8 mouse cellular contexts compared by ENCODE assay signal in genomic region chr11:11878981-11879698, GRCm38 (mm10). TPM values are rescaled to one million over a fixed set of nuclear protein-coding genes. Genes with fewer than 3 reads are reported as not detected.
DNase-seq lines count a peak whose midpoint lies in the region; ATAC-seq lines count a peak whose summit lies in the region.

No protein-coding gene starts in this region.

- no peak overlapping the region for H3K4me3 ChIP-seq in kidney, embryonic 15.5 days (replicated peaks)
- no peak overlapping the region for H3K4me3 ChIP-seq in forebrain, embryonic 16.5 days (replicated peaks; ENCODE audit: low read length)
- no peak overlapping the region for H3K4me3 ChIP-seq in hindbrain, embryonic 14.5 days (replicated peaks; ENCODE audit: low read length)
- no peak overlapping the region for H3K4me3 ChIP-seq in neural tube, embryonic 12.5 days

- H3K4me1 ChIP-seq in kidney, embryonic 15.5 days = peaks cover 30% of the 10 kb centered on the region
- H3K4me1 ChIP-seq in forebrain, embryonic 16.5 days (replicated peaks; ENCODE audit: control insufficient read depth, insufficient read depth, low read length) = 0 out of 2 replicates have a peak, but pooled peaks cover 2% of the 10 kb centered on the region
- peaks cover 10% of the 10 kb centered on the region for H3K4me1 ChIP-seq in hindbrain, embryonic 14.5 days (replicated peaks; ENCODE audit: control insufficient read depth, insufficient read depth, low read length)
- peaks cover 11% of the 10 kb centered on the region for H3K4me1 ChIP-seq in neural tube, embryonic 12.5 days

- no peaks in the 10 kb centered on the region for H3K9me3 ChIP-seq in kidney, embryonic 15.5 days (replicated peaks)
- no peaks in the 10 kb centered on the region for H3K9me3 ChIP-seq in forebrain, embryonic 16.5 days (ENCODE audit: control insufficient read depth, low read length)
- no peaks in the 10 kb centered on the region for H3K9me3 ChIP-seq in hindbrain, embryonic 14.5 days (ENCODE audit: control insufficient read depth, low read length)
- no peaks in the 10 kb centered on the region for H3K9me3 ChIP-seq in neural tube, embryonic 12.5 days

- peak; percentile 53; the same call in 1 of the 2 replicates for ATAC-seq in kidney, embryonic 15.5 days (replicated peaks; ENCODE audit: low FRiP score)
- 0 out of 2 replicates have a peak, but pooled peaks have one; percentile 26 for ATAC-seq in forebrain, embryonic 16.5 days
- ATAC-seq in hindbrain, embryonic 14.5 days (ENCODE audit: low FRiP score) = no peak
- ATAC-seq in neural tube, embryonic 12.5 days (ENCODE audit: low FRiP score, low read depth) = no peak

- H3K27me3 ChIP-seq in kidney, embryonic 15.5 days = no peaks in the 10 kb centered on the region
- no peaks in the 10 kb centered on the region for H3K27me3 ChIP-seq in forebrain, embryonic 16.5 days (replicated peaks; ENCODE audit: control insufficient read depth, insufficient read depth, low read length)
- H3K27me3 ChIP-seq in hindbrain, embryonic 14.5 days (ENCODE audit: control insufficient read depth, insufficient read depth, low read length) = no peaks in the 10 kb centered on the region
- no peaks in the 10 kb centered on the region for H3K27me3 ChIP-seq in neural tube, embryonic 12.5 days (replicated peaks)

- peak overlapping the region; percentile 89 for H3K27ac ChIP-seq in kidney, embryonic 15.5 days
- H3K27ac ChIP-seq in forebrain, embryonic 16.5 days (ENCODE audit: low read length) = no peak overlapping the region
- H3K27ac ChIP-seq in hindbrain, embryonic 14.5 days = no peak overlapping the region; the same call in 1 of the 2 replicates
- peak overlapping the region; percentile 43; the same call in 1 of the 2 replicates for H3K27ac ChIP-seq in neural tube, embryonic 12.5 days

- no peaks in the 10 kb centered on the region for H3K36me3 ChIP-seq in kidney, embryonic 15.5 days
- H3K36me3 ChIP-seq in forebrain, embryonic 16.5 days (ENCODE audit: control insufficient read depth, insufficient read depth) = no peaks in the 10 kb centered on the region
- H3K36me3 ChIP-seq in hindbrain, embryonic 14.5 days (replicated peaks; ENCODE audit: control insufficient read depth, insufficient read depth) = no peaks in the 10 kb centered on the region
- no peaks in the 10 kb centered on the region for H3K36me3 ChIP-seq in neural tube, embryonic 12.5 days

- 0 out of 2 replicates have a peak overlapping the region, but pooled peaks have one; percentile 1 for H3K9ac ChIP-seq in kidney, embryonic 15.5 days
- no peak overlapping the region for H3K9ac ChIP-seq in forebrain, embryonic 16.5 days (replicated peaks; ENCODE audit: low read depth, low read length)
- H3K9ac ChIP-seq in hindbrain, embryonic 14.5 days = peak overlapping the region; percentile 16; the same call in 1 of the 2 replicates
- H3K9ac ChIP-seq in neural tube, embryonic 12.5 days = no peak overlapping the region

- H3K4me2 ChIP-seq in kidney, embryonic 15.5 days = 0 out of 2 replicates have a peak overlapping the region, but pooled peaks have one; percentile 12
- H3K4me2 ChIP-seq in forebrain, embryonic 16.5 days (ENCODE audit: low read length) = no peak overlapping the region
- H3K4me2 ChIP-seq in hindbrain, embryonic 14.5 days (replicated peaks) = no peak overlapping the region
- H3K4me2 ChIP-seq in neural tube, embryonic 12.5 days (replicated peaks) = no peak overlapping the region

- 43% methylated on average over 10 of the region's 10 CpGs for WGBS in kidney, embryonic 15.5 days
- WGBS in forebrain, embryonic 16.5 days = 49% methylated on average over 10 of the region's 10 CpGs
- 61% methylated on average over 10 of the region's 10 CpGs for WGBS in hindbrain, embryonic 14.5 days
- 56% methylated on average over 10 of the region's 10 CpGs for WGBS in neural tube, embryonic 12.5 days

- no peak for DNase-seq in kidney, adult 9 months
- no peak for DNase-seq in hindbrain, embryonic 14.5 days (ENCODE audit: low spot score)
- no peak for DNase-seq in cerebellum, adult 11-12 months
- no peak for DNase-seq in frontal cortex, postnatal 25 days (ENCODE audit: low spot score in 2 of 2)
- no peak for DNase-seq in spleen, postnatal 10 days (ENCODE audit: low spot score in 2 of 2)

RNA-seq across cellular contexts. Expression of gene Ddc, which starts 18.8 kb away (rescaled TPM):
- 14.3 and 15.4 TPM in 2 replicates for polyA plus RNA-seq in kidney, embryonic 15.5 days (2015; fragmentation: Nextera tagmentation; extraction: Ambion mirVana)
- polyA plus RNA-seq in forebrain, embryonic 16.5 days (2015; fragmentation: Nextera tagmentation; extraction: Ambion mirVana) = 3.2 and 4.4 TPM in 2 replicates
- 7.0 and 9.3 TPM in 2 replicates for polyA plus RNA-seq in hindbrain, embryonic 14.5 days (2014; fragmentation: Nextera tagmentation; extraction: Ambion mirVana)
- polyA plus RNA-seq in neural tube, embryonic 12.5 days (2016; fragmentation: Nextera tagmentation; extraction: Ambion mirVana) = 4.7 and 4.9 TPM in 2 replicates

Comparison
In these comparisons a context has a peak if more than half of its experiments do, and no peak if none do; other contexts are left out.
1. ATAC-seq: peak in kidney, embryonic 15.5 days (single experiment) and forebrain, embryonic 16.5 days (single experiment); none in hindbrain, embryonic 14.5 days (single experiment) and neural tube, embryonic 12.5 days (single experiment).
2. H3K27ac ChIP-seq: peak in kidney, embryonic 15.5 days (single experiment) and neural tube, embryonic 12.5 days (single experiment); none in forebrain, embryonic 16.5 days (single experiment) and hindbrain, embryonic 14.5 days (single experiment).
3. H3K9ac ChIP-seq: peak in kidney, embryonic 15.5 days (single experiment) and hindbrain, embryonic 14.5 days (single experiment); none in forebrain, embryonic 16.5 days (single experiment) and neural tube, embryonic 12.5 days (single experiment).